Mouse (Mus musculus) heart, embryonic 11.5 days (tissue): ENCODE data around the gene Slc36a4. TPM values are rescaled to one million over a fixed set of nuclear protein-coding genes. Genes with fewer than 3 reads are reported as not detected.

ENCODE experiments used
- ATAC-seq: fragments of 200-750 bp; cut with Nextera tagmentation; replicated peaks from 2 replicates; pipeline ENCODE4 v1.8.0; 2017; ENCODE audit warnings: moderate library complexity; ENCODE audit not compliant: insufficient number of reproducible peaks, low FRiP score, low TSS enrichment
- H3K27ac ChIP-seq: fragments of 300-500 bp; sonication (generic); 2 replicates; pipeline ENCODE4 v1.5.1; 2014; ENCODE audit warnings: mild to moderate bottlenecking, low read depth, low read length
- H3K27me3 ChIP-seq: fragments of 300-500 bp; sonication (generic); 2 replicates; pipeline ENCODE4 v1.6.1; 2014; ENCODE audit warnings: mild to moderate bottlenecking, low read length, mixed read lengths; ENCODE audit not compliant: control insufficient read depth, insufficient read depth
- H3K36me3 ChIP-seq: fragments of 300-500 bp; sonication (generic); 2 replicates; pipeline ENCODE4 v1.6.1; 2014; ENCODE audit warnings: mild to moderate bottlenecking, low read length, moderate library complexity, mixed read lengths; ENCODE audit not compliant: control insufficient read depth, insufficient read depth
- H3K4me1 ChIP-seq: fragments of 300-500 bp; sonication (generic); 2 replicates; pipeline ENCODE4 v1.6.1; 2014; ENCODE audit warnings: low read length; ENCODE audit not compliant: control insufficient read depth, insufficient read depth
- H3K4me2 ChIP-seq: fragments of 300-500 bp; sonication (generic); 2 replicates; pipeline ENCODE4 v1.6.1; 2014; ENCODE audit warnings: mild to moderate bottlenecking, moderate library complexity
- H3K4me3 ChIP-seq: fragments of 300-500 bp; sonication (generic); 2 replicates; pipeline ENCODE4 v1.5.1; 2014; ENCODE audit warnings: low read depth, low read length
- H3K9ac ChIP-seq: fragments of 300-500 bp; sonication (generic); 2 replicates; pipeline ENCODE4 v1.6.1; 2014; ENCODE audit warnings: mild to moderate bottlenecking, low read depth, low read length, moderate library complexity
- H3K9me3 ChIP-seq: fragments of 300-500 bp; sonication (generic); replicated peaks from 2 replicates; pipeline ENCODE4 v1.6.1; 2016; ENCODE audit warnings: low read length; ENCODE audit not compliant: control insufficient read depth
- WGBS: fragments of 180-500 bp; shearing (Covaris S2); extraction: QIAGEN DNeasy Blood & Tissue Kit; methylation state at CpG from one replicate; pipeline ENCODE4 v1.1.7; 2014; ENCODE audit not compliant: insufficient replicate concordance; 5-methylcytosine and 5-hydroxymethylcytosine counted together
- polyA plus RNA-seq: library from polyadenylated mRNA; unstranded; fragments of >200 nt; fragmentation: Nextera tagmentation; extraction: Ambion mirVana; gene quantifications from 2 replicates; pipeline ENCODE4 v1.2.1, GENCODE M21; 2014

Slc36a4 gene
- polyA plus RNA-seq, 1 experiment from 2014 or later: 11.4 TPM

GRCm38 (mm10) chr9:15734056-15734866 is 24.7 kb downstream of the Slc36a4 start:
- Histone ChIP-seq H3K9ac (no peak overlapping the region), H3K36me3 (peaks cover 15% of the 10 kb centered on the region), H3K4me1 (no peaks in the 10 kb centered on the region), H3K4me2 (no peak overlapping the region), H3K27me3 (no peaks in the 10 kb centered on the region), H3K27ac (no peak overlapping the region), H3K9me3 (no peaks in the 10 kb centered on the region), H3K4me3 (no peak overlapping the region)
- WGBS: 84% methylated on average over 11 of the region's 11 CpGs
- no peak for ATAC-seq

GRCm38 (mm10) chr9:15734867-15735131 is 25.3 kb downstream of the Slc36a4 start:
- Histone ChIP-seq H3K27me3 (no peaks in the 10 kb centered on the region), H3K4me1 (no peaks in the 10 kb centered on the region), H3K4me2 (no peak overlapping the region), H3K9me3 (no peaks in the 10 kb centered on the region), H3K9ac (no peak overlapping the region), H3K27ac (no peak overlapping the region), H3K4me3 (no peak overlapping the region), H3K36me3 (peaks cover 15% of the 10 kb centered on the region)
- 90% methylated on average over 6 of the region's 6 CpGs for WGBS
- no peak for ATAC-seq

DNA sequence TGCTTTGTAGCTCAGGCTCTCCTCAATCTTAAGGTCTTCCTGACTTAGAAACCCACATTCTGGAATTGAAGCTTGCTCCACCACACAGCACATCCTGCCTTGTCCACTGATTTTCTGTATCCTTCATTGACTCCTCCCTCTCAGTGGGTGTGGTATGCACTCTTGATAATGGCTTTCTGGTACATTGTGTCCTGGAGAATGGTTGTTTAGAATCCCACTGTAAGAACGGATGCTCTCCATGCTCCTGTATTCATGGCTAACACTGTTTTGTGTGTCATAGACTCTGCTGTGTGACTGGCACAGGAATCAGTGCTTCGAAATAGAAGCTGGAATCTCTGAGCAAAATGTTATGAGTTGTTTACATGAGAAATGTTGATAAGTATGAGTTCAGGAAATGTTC is 28.0 kb downstream of the Slc36a4 start:
- Histone ChIP-seq H3K4me1 (0 out of 2 replicates have a peak, but pooled peaks cover 2% of the 10 kb centered on the region), H3K27ac (no peak overlapping the region), H3K27me3 (no peaks in the 10 kb centered on the region), H3K9me3 (no peaks in the 10 kb centered on the region), H3K36me3 (peaks cover 15% of the 10 kb centered on the region), H3K9ac (no peak overlapping the region), H3K4me3 (no peak overlapping the region), H3K4me2 (no peak overlapping the region)
- 81% methylated on average over 2 of the region's 2 CpGs for WGBS
- no peak for ATAC-seq

GRCm38 (mm10) chr9:15741428-15741827 is 31.9 kb downstream of the Slc36a4 start:
- Histone ChIP-seq H3K4me1 (0 out of 2 replicates have a peak, but pooled peaks cover 2% of the 10 kb centered on the region), H3K27me3 (no peaks in the 10 kb centered on the region), H3K4me3 (no peak overlapping the region), H3K9ac (no peak overlapping the region), H3K27ac (no peak overlapping the region), H3K4me2 (no peak overlapping the region), H3K9me3 (no peaks in the 10 kb centered on the region), H3K36me3 (peaks cover 15% of the 10 kb centered on the region)
- ATAC-seq: no peak
- WGBS: 78% methylated on average over 4 of the region's 4 CpGs

- Histone ChIP-seq H3K36me3 (peaks cover 15% of the 10 kb centered on the region), H3K27ac (no peak overlapping the region), H3K9ac (no peak overlapping the region), H3K4me2 (no peak overlapping the region), H3K4me1 (0 out of 2 replicates have a peak, but pooled peaks cover 2% of the 10 kb centered on the region), H3K27me3 (no peaks in the 10 kb centered on the region), H3K9me3 (no peaks in the 10 kb centered on the region), H3K4me3 (no peak overlapping the region)
- ATAC-seq: no peak
- 75% methylated on average over 6 of the region's 6 CpGs for WGBS
These were observed 32.4 kb downstream of the Slc36a4 start for GRCm38 (mm10) chr9:15741931-15742330.

- no peak for ATAC-seq
- H3K27me3 ChIP-seq: no peaks in the 10 kb centered on the region
- no peaks in the 10 kb centered on the region for H3K36me3 ChIP-seq
- no peak overlapping the region for H3K27ac ChIP-seq
- H3K4me3 ChIP-seq: no peak overlapping the region
- H3K4me1 ChIP-seq: no peaks in the 10 kb centered on the region
- H3K9ac ChIP-seq: no peak overlapping the region
- WGBS: 60% methylated on average over 2 of the region's 2 CpGs
- H3K9me3 ChIP-seq: no peaks in the 10 kb centered on the region
- H3K4me2 ChIP-seq: no peak overlapping the region
These were observed 36.6 kb downstream of the Slc36a4 start for GRCm38 (mm10) chr9:15745985-15746607.

DNA sequence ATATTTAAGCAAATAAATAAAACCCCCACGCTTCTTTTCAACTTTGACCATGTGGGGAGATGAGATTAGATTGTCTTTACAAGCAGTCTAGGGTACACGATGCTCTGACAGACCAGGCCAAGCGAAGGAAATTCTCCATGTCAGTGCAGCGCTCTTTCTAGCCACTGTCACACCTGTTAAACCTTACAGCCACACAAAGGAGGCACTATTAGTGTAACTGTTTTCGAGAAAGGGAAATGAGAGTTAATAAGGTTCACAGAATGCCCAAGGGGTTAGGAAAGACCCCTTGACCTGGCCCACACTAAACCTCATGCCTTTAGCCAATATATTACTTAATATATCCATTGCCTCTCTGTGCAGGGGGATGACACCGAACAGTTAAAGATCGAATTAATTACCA is 37.1 kb downstream of the Slc36a4 start:
- WGBS: 61% methylated on average over 7 of the region's 7 CpGs
- Histone ChIP-seq H3K9me3 (no peaks in the 10 kb centered on the region), H3K27ac (no peak overlapping the region), H3K36me3 (no peaks in the 10 kb centered on the region), H3K4me1 (no peaks in the 10 kb centered on the region), H3K4me3 (no peak overlapping the region), H3K27me3 (no peaks in the 10 kb centered on the region), H3K9ac (no peak overlapping the region), H3K4me2 (no peak overlapping the region)
- no peak for ATAC-seq

- H3K9me3 ChIP-seq: no peaks in the 10 kb centered on the region
- WGBS: 78% methylated on average over 5 of the region's 5 CpGs
- H3K4me3 ChIP-seq: no peak overlapping the region
- no peaks in the 10 kb centered on the region for H3K36me3 ChIP-seq
- ATAC-seq: no peak
- no peak overlapping the region for H3K4me2 ChIP-seq
- H3K27me3 ChIP-seq: no peaks in the 10 kb centered on the region
- H3K27ac ChIP-seq: no peak overlapping the region
- no peak overlapping the region for H3K9ac ChIP-seq
- no peaks in the 10 kb centered on the region for H3K4me1 ChIP-seq
These were observed 38.8 kb downstream of the Slc36a4 start for GRCm38 (mm10) chr9:15748383-15748782.

DNA sequence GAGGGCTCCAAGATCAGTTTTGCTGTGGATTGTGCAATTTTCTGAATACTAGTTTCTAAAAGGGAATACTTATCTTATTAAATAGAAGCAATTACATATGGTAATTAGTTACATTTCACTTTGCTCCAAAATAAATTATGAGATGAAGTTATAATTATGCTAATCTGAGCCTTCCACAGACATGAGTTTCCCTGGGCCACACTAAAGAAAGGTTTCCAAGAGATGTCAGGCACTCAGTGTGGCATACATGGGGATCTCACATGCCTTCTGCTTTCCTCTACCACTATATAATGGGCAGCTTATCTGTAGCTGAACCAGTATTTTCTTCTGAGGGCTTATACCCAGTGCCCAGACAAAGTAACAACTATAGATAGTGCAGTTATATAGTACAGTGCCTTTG is 49.8 kb downstream of the Slc36a4 start:
- no peak overlapping the region for H3K27ac ChIP-seq
- H3K4me1 ChIP-seq: no peaks in the 10 kb centered on the region
- no peak for ATAC-seq
- H3K9ac ChIP-seq: no peak overlapping the region
- H3K27me3 ChIP-seq: no peaks in the 10 kb centered on the region
- H3K4me3 ChIP-seq: no peak overlapping the region
- no peaks in the 10 kb centered on the region for H3K36me3 ChIP-seq
- no peaks in the 10 kb centered on the region for H3K9me3 ChIP-seq
- no peak overlapping the region for H3K4me2 ChIP-seq
